Mouse (Mus musculus): ENCODE results near the gene Cd48. TPM values are rescaled to one million over a fixed set of nuclear protein-coding genes. Genes with fewer than 3 reads are reported as not detected.

The Cd48 gene
- total RNA-seq, 2 experiments from 2014 or later: 0.38 to 0.62 TPM

- no peak for DNase-seq (ENCODE audit: low spot score in 2 of 2)
Observed at GRCm38 (mm10) chr1:171693918-171694317, 12.1 kb downstream of the Cd48 start.

GRCm38 (mm10) chr1:171698983-171699382, 17.2 kb downstream of the Cd48 start:
- DNase-seq (ENCODE audit: low spot score in 2 of 2): peak in 1 of 2 experiments; percentile 41

- peak; percentile 1 to 6 for DNase-seq (ENCODE audit: low spot score in 2 of 2)
Observed at GRCm38 (mm10) chr1:171713736-171714135, 31.9 kb downstream of the Cd48 start.

- no peak for DNase-seq (ENCODE audit: low spot score in 2 of 2)
Observed at GRCm38 (mm10) chr1:171715434-171715833, 33.6 kb downstream of the Cd48 start.

- DNase-seq (ENCODE audit: low spot score in 2 of 2): no peak
Observed at GRCm38 (mm10) chr1:171716232-171716631, 34.4 kb downstream of the Cd48 start.

- no peak for DNase-seq (ENCODE audit: low spot score in 2 of 2)
Observed at GRCm38 (mm10) chr1:171731195-171731594, 49.4 kb downstream of the Cd48 start.

- DNase-seq (ENCODE audit: low spot score in 2 of 2): no peak
Observed at GRCm38 (mm10) chr1:171734898-171735297, 53.1 kb downstream of the Cd48 start.

- no peak for DNase-seq (ENCODE audit: low spot score in 2 of 2)
Observed at GRCm38 (mm10) chr1:171748127-171748969, 66.5 kb downstream of the Cd48 start.

Small RNA genes lying within 50 kb of the gene (microRNA-seq; reads per million reads assigned to microRNA genes)
- gene Mir7683: 0 reads per million in 2 experiments

Other genes with a start within 250 kb of the Cd48 start
- gene F11r, start 244.5 kb upstream of the Cd48 start, total RNA-seq (2021): 1 to 10 TPM; 4.4 to 5.6 TPM
- 1 to 10 TPM; 6.9 to 7.3 TPM for gene Alyref2, start 178.5 kb upstream of the Cd48 start, total RNA-seq (2021)
- gene Itln1, start 146.7 kb upstream of the Cd48 start, total RNA-seq (2021): not detected
- not detected for gene Cd244a, start 122.8 kb upstream of the Cd48 start, total RNA-seq (2021)
- gene Ly9, start 74.6 kb upstream of the Cd48 start, total RNA-seq (2021): under 1 TPM; 0.15 to 0.20 TPM
- not detected for gene Slamf7, start 29.0 kb upstream of the Cd48 start, total RNA-seq (2021)
- gene Slamf1, start 85.1 kb downstream of the Cd48 start, total RNA-seq (2021): under 1 TPM in 1 of 2 experiments, not detected in 1; 0.10 TPM
- gene Cd84, start 157.7 kb downstream of the Cd48 start, total RNA-seq (2021): 1 to 10 TPM; 2.2 to 2.5 TPM
- not detected for gene Gm10521, start 213.7 kb downstream of the Cd48 start, total RNA-seq (2021)
- gene Slamf6, start 235.5 kb downstream of the Cd48 start, total RNA-seq (2021): not detected